In genomic region chr7:29178106-29178505, GRCm38 (mm10) we compare ENCODE assay signal across 9 mouse cellular contexts. TPM values are rescaled to one million over a fixed set of nuclear protein-coding genes. Genes with fewer than 3 reads are reported as not detected.
DNase-seq lines count a peak whose midpoint lies in the region; ATAC-seq and TF ChIP-seq lines count a peak whose summit lies in the region.
"Had no signal": no experiment of that assay in that cellular context is flagged by ENCODE, and none has a peak within 500 bp of the region (broad histone marks: within the 10 kb centered on the region; RNA-seq: fewer than 3 reads in every experiment).

No protein-coding gene starts in this region.

- peaks cover 18% of the 10 kb centered on the region for H3K4me1 ChIP-seq in heart, embryonic 12.5 days (replicated peaks)
- peaks cover 7% of the 10 kb centered on the region for H3K4me1 ChIP-seq in testis, adult 2 months (ENCODE audit: control insufficient read depth, insufficient read depth, low read length)
- peaks cover 18% of the 10 kb centered on the region for H3K4me1 ChIP-seq in limb, embryonic 12.5 days (replicated peaks)
- H3K4me1 ChIP-seq in lung, adult 2 months (ENCODE audit: control insufficient read depth, insufficient read depth, low read length): peaks cover 5% of the 10 kb centered on the region

- TF ChIP-seq POLR2A in testis, adult 2 months (IDR thresholded peaks at IDR 0.05; ENCODE audit: control insufficient read depth, low read depth, low read length): no peak
- TF ChIP-seq POLR2A in lung, adult 2 months (IDR thresholded peaks at IDR 0.05; ENCODE audit: borderline replicate concordance, extremely low read depth, low read depth, low read length): no peak

- no peaks in the 10 kb centered on the region for H3K9me3 ChIP-seq in heart, embryonic 12.5 days (replicated peaks)
- no peaks in the 10 kb centered on the region for H3K9me3 ChIP-seq in limb, embryonic 12.5 days

- peaks cover 42% of the 10 kb centered on the region for H3K36me3 ChIP-seq in heart, embryonic 12.5 days
- no peaks in the 10 kb centered on the region; the same call in none of the 2 replicates for H3K36me3 ChIP-seq in testis, adult 2 months (ENCODE audit: control insufficient read depth, insufficient read depth, low read length)
- peaks cover 46% of the 10 kb centered on the region for H3K36me3 ChIP-seq in limb, embryonic 12.5 days

- H3K4me2 ChIP-seq in heart, embryonic 12.5 days: 0 out of 2 replicates have a peak overlapping the region, but pooled peaks have one; percentile 88
- peak overlapping the region; percentile 82; the same call in 1 of the 2 replicates for H3K4me2 ChIP-seq in limb, embryonic 12.5 days

- no peak overlapping the region for H3K27ac ChIP-seq in heart, embryonic 12.5 days (ENCODE audit: poor library complexity, severe bottlenecking)
- no peak overlapping the region for H3K27ac ChIP-seq in testis, adult 2 months (ENCODE audit: control insufficient read depth, insufficient read depth, low read depth, low read length)
- H3K27ac ChIP-seq in limb, embryonic 12.5 days: no peak overlapping the region

- H3K4me3 ChIP-seq in heart, embryonic 12.5 days: no peak overlapping the region
- H3K4me3 ChIP-seq in testis, adult 2 months (ENCODE audit: control insufficient read depth, low read depth, low read length): peak overlapping the region; percentile 100; the same call in 1 of the 2 replicates
- H3K4me3 ChIP-seq in limb, embryonic 12.5 days (replicated peaks): no peak overlapping the region
- no peak overlapping the region for H3K4me3 ChIP-seq in lung, adult 2 months (replicated peaks; ENCODE audit: extremely low read depth, low read depth, low read length)

- no peak for TF ChIP-seq CTCF in testis, adult 2 months (IDR thresholded peaks at IDR 0.05; ENCODE audit: control insufficient read depth, insufficient read depth, insufficient replicate concordance, low read depth, low read length)
- no peak for TF ChIP-seq CTCF in lung, adult 2 months (IDR thresholded peaks at IDR 0.05; ENCODE audit: insufficient read depth, low read length)

- 88% methylated on average over 4 of the region's 4 CpGs for WGBS in heart, embryonic 12.5 days
- WGBS in limb, embryonic 12.5 days: 88% methylated on average over 4 of the region's 4 CpGs
- WGBS in lung, adult 2 months: 81% methylated on average over 4 of the region's 4 CpGs

- intact Hi-C loops in heart, postnatal 25 days (cut with DNase I): loop anchor here (2.0 kb wide), 1 partner anchor 119 kb away; no protein-coding TSS in a partner anchor

- no peak overlapping the region for H3K9ac ChIP-seq in heart, embryonic 12.5 days
- no peak overlapping the region for H3K9ac ChIP-seq in limb, embryonic 12.5 days (replicated peaks)

- H3K27me3 ChIP-seq in heart, embryonic 12.5 days (replicated peaks): peaks cover 18% of the 10 kb centered on the region
- H3K27me3 ChIP-seq in testis, adult 2 months (ENCODE audit: control insufficient read depth, insufficient read depth, low read length): no peaks in the 10 kb centered on the region
- peaks cover 20% of the 10 kb centered on the region for H3K27me3 ChIP-seq in limb, embryonic 12.5 days

- no peak for DNase-seq in heart, postnatal 25 days (ENCODE audit: low spot score)
- DNase-seq in testis, postnatal 14 days (ENCODE audit: low spot score): no peak
- peak; percentile 41 for DNase-seq in thymus, postnatal 4 days
- DNase-seq in lung, adult 2 months: no peak
- no peak for DNase-seq in spleen, adult 12 weeks (ENCODE audit: low spot score)

- ATAC-seq in heart, embryonic 12.5 days (ENCODE audit: insufficient number of reproducible peaks, low FRiP score): no peak
- ATAC-seq in limb, embryonic 12.5 days (ENCODE audit: insufficient number of reproducible peaks, insufficient read depth, low FRiP score, low TSS enrichment, low read depth): no peak

RNA-seq across cellular contexts. Expression of gene Psmd8, which starts 2.4 kb away (rescaled TPM):
- 221 and 225 TPM in 2 replicates for polyA plus RNA-seq in heart, embryonic 12.5 days (2016; fragmentation: Nextera tagmentation; extraction: Ambion mirVana)
- total RNA-seq in heart, postnatal 25 days (2021): 100 to 1,000 TPM; 118 to 125 TPM
- 362 and 383 TPM in 2 replicates for polyA plus RNA-seq in testis, adult 2 months (2012; rRNA removed)
- 292 and 305 TPM in 2 replicates for polyA plus RNA-seq in limb, embryonic 12.5 days (2016; fragmentation: Nextera tagmentation; extraction: Ambion mirVana)
- polyA plus RNA-seq in lung, adult 2 months (2012; rRNA removed): 93.5 and 165 TPM in 2 replicates

RNA-seq across cellular contexts. Expression of gene Spred3, which starts 7.9 kb away (rescaled TPM):
- 1.6 and 2.1 TPM in 2 replicates for polyA plus RNA-seq in heart, embryonic 12.5 days (2016; fragmentation: Nextera tagmentation; extraction: Ambion mirVana)
- total RNA-seq in heart, postnatal 25 days (2021): under 1 TPM; 0.36 to 0.49 TPM
- 40.9 and 41.8 TPM in 2 replicates for polyA plus RNA-seq in testis, adult 2 months (2012; rRNA removed)
- polyA plus RNA-seq in limb, embryonic 12.5 days (2016; fragmentation: Nextera tagmentation; extraction: Ambion mirVana): 5.0 and 6.6 TPM in 2 replicates
- 3.9 and 5.8 TPM in 2 replicates for polyA plus RNA-seq in lung, adult 2 months (2012; rRNA removed)

RNA-seq across cellular contexts. Expression of gene Ggn, which starts 8.1 kb away (rescaled TPM):
- 0.21 and 0.41 TPM in 2 replicates for polyA plus RNA-seq in heart, embryonic 12.5 days (2016; fragmentation: Nextera tagmentation; extraction: Ambion mirVana)
- under 1 TPM; 0.39 to 0.45 TPM for total RNA-seq in heart, postnatal 25 days (2021)
- 506 and 536 TPM in 2 replicates for polyA plus RNA-seq in testis, adult 2 months (2012; rRNA removed)
- polyA plus RNA-seq in limb, embryonic 12.5 days (2016; fragmentation: Nextera tagmentation; extraction: Ambion mirVana): 0.60 and 1.1 TPM in 2 replicates
- polyA plus RNA-seq in lung, adult 2 months (2012; rRNA removed): 1.5 and 1.9 TPM in 2 replicates
- total RNA-seq: liver, adult 2 months had no signal

RNA-seq across cellular contexts. Expression of gene Fam98c, which starts 22.1 kb away (rescaled TPM):
- 13.5 TPM in 2 replicates for polyA plus RNA-seq in heart, embryonic 12.5 days (2016; fragmentation: Nextera tagmentation; extraction: Ambion mirVana)
- total RNA-seq in heart, postnatal 25 days (2021): 10 to 100 TPM; 11.2 to 11.4 TPM
- polyA plus RNA-seq in testis, adult 2 months (2012; rRNA removed): 194 and 338 TPM in 2 replicates
- polyA plus RNA-seq in limb, embryonic 12.5 days (2016; fragmentation: Nextera tagmentation; extraction: Ambion mirVana): 14.2 and 16.4 TPM in 2 replicates
- 46.0 and 47.7 TPM in 2 replicates for polyA plus RNA-seq in lung, adult 2 months (2012; rRNA removed)

RNA-seq across cellular contexts. Expression of gene Catsperg1, which starts 35.7 kb away (rescaled TPM):
- polyA plus RNA-seq in heart, embryonic 12.5 days (2016; fragmentation: Nextera tagmentation; extraction: Ambion mirVana): 0.38 and 0.44 TPM in 2 replicates
- total RNA-seq in heart, postnatal 25 days (2021): under 1 TPM; 0.16 to 0.34 TPM
- polyA plus RNA-seq in testis, adult 2 months (2012; rRNA removed): 222 and 254 TPM in 2 replicates
- polyA plus RNA-seq in limb, embryonic 12.5 days (2016; fragmentation: Nextera tagmentation; extraction: Ambion mirVana): 0.56 and 0.69 TPM in 2 replicates
- 3.4 and 3.9 TPM in 2 replicates for polyA plus RNA-seq in lung, adult 2 months (2012; rRNA removed)

Comparison
In these comparisons a context has a peak if more than half of its experiments do, and no peak if none do; other contexts are left out.
1. RNA of gene Ggn, which starts 8.1 kb away (polyA plus RNA-seq): 506 to 536 TPM in testis, adult 2 months; 1.5 to 1.9 TPM in lung, adult 2 months, 0.60 to 1.1 TPM in limb, embryonic 12.5 days and 0.21 to 0.41 TPM in heart, embryonic 12.5 days; every median in the first group is over 100 times any median in the second.